Mouse (Mus musculus) heart, adult 8-10 months (tissue): Measurements from ENCODE around the gene Slc17a2. TPM values are rescaled to one million over a fixed set of nuclear protein-coding genes. Genes with fewer than 3 reads are reported as not detected.
"Not testable (repeated sequence)": the region's sequence is repeated elsewhere in the genome, so short reads cannot be mapped to it uniquely, and the experiment has no call there.

Experiments used
- DNase-seq: peaks from one replicate; pipeline ENCODE4 v3.0.0; 2022; ENCODE audit warnings: low spot score
- total RNA-seq, 4 experiments: library from RNA; stranded (reverse); gene quantifications; 2 replicates each; pipeline ENCODE4 v1.2.4; 2022

The Slc17a2 gene
- total RNA-seq, result not detected

DNA sequence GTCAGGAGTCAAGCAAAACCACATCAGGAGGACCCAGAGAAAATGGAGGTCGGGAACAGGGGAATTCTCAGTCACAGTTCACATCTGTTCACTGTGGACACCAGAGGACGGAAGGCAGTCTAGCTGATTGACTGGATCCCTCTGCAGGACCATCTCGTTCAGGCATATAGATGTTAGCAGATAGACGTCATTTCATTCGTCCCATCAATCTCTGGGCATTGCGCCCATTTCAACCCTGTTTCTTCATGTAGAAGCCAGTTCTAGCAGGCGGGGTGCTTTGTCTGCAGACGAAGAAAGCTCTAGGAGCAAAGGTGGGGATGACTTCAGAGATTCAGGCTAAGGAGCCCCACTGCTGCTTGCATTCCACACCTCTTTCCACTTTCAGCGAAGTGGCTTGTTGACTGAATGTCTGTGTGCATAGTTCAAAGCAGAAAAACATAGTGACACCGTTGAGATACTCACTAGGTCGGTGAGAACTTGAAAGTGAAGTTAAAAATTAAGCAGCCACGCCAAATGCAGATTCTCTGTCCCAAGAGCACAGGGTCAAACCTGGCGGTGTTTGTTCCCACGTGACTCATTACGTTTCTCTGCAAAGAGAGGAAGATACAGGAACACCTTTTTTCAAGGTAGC, at the start of gene Slc17a2:
Slc17a2 (plus strand) TSS at position 572 of the 631 bp plus-strand sequence.
- DNase-seq, result no peak

DNA sequence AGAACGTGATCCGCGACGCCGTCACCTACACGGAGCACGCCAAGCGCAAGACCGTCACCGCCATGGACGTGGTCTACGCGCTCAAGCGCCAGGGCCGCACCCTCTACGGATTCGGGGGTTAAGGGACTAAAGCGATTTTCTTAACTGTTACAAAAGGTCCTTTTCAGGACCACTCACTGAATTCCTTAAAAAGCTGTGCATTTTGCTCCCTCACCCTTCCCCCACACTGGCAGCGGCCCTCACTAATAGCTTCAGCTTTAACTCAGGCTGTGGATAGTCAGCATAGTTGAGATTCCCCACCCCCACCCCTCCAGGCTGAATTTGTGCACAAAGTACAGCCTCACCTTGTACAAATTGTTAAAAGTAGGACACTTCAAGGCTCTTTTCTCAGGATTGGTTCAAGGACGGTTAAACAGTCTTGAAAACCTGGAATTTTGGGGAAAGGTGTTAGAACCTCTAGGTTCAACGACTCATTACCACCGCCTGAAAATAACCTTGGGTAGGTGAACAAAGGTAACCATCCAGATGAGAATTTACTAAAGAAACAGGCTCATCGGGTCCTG, 49.5 kb upstream of the Slc17a2 start:
- no peak for DNase-seq

DNA sequence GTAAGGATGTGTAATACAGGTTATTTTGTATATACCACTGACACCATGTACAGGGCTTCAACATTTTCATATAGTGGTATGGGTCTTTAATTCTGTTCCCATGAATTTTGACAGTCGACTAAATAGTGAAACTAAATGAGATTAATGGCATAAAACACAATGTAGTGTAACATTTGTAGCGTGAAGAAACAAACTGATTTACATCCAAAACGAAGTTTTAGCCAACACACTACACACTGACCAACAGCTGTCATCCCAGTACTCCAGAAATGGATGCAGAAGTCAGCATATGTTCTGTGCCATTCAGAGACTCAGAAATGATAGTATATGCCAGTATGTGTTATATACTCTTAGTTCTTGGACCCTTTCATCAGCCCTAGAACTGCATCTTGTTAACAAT, 48.9 kb upstream of the Slc17a2 start:
- no peak for DNase-seq

DNA sequence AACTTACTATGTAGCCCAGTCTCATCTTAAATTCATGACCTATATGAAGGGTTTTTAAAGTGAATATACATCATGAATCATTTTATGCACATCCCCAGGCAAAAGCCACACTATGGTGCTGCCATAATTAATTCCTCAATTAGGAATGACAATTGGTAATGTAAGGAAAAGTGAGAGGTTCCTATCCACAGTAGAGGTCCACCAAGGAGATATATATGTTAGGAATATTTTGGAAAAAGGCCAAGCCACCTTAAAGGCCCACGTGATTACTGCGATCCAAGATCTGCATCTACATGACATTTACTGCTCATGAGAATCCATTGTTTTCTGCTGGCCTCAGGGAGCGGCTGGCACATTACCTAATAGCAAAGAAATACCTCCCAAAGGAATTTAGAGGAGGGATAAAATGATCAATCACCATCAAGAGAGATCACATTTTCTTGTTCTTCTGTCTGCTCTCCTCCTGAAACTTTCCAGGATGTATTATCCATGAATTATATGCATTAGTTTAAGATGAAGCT, 47.5 kb upstream of the Slc17a2 start:
- no peak for DNase-seq

DNA sequence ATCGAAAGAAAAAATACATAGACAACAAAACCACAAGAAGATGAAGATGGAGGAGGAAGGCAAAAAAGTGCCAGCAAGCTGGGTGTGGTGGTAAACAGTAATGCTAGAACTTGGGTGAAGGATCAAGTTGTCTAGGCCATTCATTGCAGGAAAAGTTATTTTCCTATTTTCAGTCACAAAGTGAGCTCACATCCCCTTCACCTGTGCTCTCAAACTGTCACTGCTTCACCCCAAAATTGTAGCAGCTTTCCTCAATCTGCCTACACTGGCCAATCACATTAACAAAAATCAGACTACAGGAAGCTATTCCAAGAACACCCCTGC, 46.9 kb upstream of the Slc17a2 start:
- no peak for DNase-seq

DNA sequence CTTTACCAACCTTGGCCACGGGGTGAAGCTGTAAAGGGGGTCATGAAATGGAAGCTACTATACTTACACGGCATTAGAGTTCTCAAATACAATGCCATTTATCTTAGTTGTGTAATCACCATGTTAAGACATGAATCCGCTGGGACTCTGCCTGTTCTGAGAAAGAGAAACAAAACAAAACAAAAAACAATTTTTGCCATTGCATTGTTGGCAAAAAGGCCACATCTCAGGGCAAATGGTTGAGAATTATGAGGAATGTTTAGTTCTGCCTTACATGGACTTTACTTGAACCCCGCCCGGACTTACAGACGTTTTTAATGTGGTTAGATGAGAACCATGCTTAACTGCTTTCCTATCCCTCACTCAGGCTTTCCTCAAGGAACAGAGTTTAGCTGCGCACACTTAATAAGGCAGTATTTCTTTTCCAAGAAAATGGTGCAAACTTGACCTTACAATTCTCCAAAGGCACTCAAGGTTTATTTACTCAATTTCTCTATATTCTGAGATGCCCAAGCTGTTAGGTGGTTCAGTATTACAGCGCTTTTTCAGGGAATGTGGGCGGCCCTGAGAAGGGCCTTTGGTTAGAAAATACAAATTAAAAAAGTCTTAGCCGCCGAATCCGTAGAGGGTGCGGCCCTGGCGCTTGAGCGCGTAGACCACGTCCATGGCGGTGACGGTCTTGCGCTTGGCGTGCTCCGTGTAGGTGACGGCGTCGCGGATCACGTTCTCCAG, 46.4 kb upstream of the Slc17a2 start:
- no peak for DNase-seq

DNA sequence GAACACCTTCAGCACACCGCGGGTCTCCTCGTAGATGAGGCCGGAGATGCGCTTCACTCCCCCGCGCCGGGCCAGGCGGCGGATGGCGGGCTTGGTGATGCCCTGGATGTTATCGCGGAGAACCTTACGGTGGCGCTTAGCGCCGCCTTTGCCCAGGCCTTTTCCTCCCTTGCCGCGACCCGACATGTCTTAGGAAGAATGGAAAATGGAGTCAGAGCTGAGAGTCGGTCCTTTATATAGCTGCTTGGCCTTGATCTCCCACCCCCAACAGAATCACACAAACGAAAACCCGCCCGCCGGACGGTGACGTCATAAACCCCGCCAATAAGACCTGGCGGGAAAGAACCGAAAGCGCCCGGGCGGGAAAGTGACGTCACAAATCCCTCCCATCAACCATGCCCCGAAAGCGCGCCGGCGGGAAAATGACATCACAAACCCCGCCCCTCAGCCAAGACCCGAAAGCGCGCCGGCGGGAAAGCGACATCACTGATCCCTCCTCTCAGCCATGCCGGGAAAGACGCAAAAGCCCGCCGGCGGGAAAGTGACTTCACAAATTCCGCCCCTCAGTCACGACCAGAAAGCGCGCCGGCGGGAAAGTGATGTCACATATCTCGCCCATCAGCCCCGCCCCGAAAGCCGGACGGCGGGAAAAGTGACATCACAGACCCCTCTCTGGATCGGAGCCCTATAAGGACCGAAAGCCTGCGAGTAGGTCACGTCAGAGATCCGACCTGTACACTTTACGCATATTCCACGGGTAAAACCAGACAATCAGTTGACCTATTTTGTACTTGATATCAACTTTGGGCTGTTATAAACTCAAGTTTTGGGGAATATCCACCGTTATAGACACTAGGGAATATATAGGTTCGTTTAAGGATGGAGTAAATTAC, 45.6 kb upstream of the Slc17a2 start, which contains the start of gene Hist1h4a:
Hist1h4a (minus strand) TSS at position 259 of the 893 bp plus-strand sequence.
- DNase-seq, result peak; percentile 96

DNA sequence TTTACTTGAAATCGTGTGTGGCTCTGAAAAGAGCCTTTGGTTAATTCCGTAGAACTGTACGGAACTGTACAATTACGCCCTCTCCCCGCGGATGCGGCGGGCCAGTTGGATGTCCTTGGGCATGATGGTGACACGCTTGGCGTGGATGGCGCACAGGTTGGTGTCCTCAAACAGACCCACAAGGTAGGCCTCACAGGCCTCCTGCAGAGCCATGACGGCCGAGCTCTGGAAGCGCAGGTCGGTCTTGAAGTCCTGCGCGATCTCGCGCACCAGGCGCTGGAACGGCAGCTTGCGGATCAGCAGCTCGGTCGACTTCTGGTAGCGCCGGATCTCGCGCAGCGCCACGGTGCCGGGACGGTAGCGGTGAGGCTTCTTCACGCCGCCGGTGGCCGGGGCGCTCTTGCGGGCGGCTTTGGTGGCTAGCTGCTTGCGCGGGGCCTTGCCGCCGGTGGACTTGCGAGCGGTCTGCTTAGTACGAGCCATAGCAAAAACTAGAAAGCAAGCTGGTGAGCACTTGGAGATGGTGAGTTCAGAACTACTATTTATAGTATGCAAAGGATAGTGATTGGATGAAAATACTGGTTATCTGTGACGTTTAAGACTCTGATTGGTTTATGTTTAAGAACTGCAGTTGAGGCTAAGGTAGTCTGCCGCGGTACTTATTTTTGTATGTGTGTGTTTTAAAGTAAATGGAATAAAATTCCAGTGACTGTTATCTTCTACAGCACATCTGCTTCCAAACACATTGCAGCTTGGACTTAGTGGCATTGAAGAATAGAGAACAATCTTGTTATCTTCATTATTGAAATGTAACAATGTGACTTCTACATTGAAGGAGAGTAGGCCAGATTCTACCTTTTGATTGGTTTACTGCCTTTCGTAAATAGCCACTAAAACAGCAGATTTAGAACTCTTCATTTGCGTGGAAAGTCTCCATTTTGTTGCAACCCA, 44.6 kb upstream of the Slc17a2 start, which contains the start of gene Hist1h3a:
Hist1h3a (minus strand) TSS at position 516 of the 951 bp plus-strand sequence.
- DNase-seq, result peak; percentile 82

DNA sequence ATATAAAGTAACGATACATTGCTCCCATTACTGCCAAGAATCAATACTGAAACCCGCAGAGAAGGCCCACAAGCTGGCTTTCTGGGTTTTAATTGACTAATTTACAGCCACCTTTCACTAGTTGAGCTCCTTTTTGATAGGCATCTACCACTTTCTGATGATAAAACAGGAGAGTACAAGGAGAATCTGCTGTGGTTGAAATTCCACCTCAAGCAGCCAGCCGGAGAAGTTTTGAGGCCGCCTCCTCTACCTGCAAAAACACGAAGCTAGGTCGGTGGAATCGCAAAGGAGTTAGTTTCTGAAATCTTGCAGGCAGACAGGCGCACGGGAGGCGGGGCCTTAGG, 43.6 kb upstream of the Slc17a2 start:
- DNase-seq, result no peak

DNA sequence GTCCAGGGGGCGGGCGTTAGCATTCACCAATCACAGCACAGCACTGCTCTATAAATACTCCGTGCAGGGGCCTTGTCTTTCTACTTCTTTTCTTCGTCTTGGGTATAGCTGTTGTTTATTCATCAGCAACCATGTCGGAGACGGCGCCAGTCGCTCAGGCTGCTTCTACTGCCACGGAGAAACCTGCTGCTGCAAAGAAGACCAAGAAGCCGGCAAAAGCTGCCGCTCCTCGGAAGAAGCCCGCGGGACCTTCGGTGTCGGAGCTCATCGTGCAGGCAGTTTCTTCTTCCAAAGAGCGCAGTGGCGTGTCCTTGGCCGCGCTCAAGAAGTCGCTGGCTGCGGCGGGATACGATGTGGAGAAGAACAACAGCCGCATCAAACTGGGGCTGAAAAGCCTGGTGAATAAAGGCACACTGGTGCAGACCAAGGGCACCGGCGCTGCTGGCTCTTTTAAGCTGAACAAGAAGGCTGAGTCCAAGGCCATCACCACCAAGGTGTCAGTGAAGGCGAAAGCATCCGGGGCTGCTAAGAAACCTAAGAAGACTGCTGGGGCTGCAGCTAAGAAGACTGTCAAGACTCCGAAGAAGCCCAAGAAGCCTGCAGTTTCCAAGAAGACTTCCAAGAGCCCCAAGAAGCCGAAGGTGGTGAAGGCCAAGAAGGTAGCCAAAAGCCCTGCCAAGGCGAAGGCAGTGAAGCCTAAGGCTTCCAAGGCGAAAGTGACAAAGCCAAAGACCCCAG, 43.0 kb upstream of the Slc17a2 start, which contains the start of gene Hist1h1a:
Hist1h1a (plus strand) TSS at position 81 of the 738 bp plus-strand sequence.
- peak; percentile 76 for DNase-seq

DNA sequence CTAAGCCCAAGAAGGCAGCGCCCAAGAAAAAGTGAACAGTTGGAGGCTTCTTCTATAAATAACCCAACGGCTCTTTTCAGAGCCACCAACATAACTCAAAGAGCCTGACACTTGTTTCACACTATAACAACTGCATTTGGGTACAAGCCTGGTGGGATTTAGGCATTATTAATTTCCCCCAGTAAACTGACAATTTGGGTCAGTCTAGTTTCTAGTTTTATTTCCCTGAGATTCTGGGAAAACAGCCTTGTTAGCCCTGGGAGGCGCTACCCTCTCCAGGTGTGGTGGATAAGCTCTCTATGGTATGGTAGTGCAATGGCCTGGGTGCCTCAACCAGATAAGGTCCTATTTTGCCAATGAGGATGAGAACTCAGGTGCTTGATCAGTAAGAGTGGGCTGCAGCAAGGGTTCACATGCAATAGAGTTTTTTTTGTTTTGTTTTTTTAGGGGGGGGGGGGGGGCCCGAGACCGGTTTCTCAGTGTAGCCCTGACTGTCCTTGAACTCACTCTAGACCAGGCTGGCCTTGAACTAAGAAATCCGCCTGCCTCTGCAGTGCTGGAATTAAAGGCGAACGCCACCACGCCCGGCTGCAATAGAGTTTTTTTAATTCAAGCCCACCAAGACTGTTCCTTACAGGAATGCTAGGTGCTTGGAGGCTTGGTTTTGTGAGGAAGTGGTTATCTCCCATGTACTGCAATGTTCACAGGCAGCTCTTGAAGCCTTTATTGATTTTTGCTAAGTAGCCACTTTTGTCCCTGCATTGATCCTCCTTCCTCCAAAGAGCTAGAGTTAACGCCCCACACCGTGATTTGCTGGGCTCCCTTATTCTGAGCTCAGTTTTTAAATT, 42.2 kb upstream of the Slc17a2 start:
- no peak for DNase-seq

DNA sequence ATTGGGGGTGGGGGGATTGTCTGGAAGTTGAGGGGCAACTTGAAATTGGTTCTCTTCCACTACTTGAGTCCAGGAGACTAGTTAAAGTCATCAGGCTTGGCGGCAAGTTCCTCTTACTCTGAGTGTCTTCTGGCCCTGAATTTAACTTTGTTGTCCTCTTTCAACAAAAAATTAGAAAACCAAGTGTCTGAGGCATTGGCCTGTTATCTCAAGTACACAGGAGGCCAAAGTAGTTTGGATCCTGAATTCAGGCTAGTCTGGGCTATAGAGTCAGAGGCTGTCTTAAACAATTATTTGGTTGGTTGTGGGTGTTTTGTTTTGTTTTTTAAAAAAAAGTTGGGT, 41.6 kb upstream of the Slc17a2 start:
- no peak for DNase-seq

DNA sequence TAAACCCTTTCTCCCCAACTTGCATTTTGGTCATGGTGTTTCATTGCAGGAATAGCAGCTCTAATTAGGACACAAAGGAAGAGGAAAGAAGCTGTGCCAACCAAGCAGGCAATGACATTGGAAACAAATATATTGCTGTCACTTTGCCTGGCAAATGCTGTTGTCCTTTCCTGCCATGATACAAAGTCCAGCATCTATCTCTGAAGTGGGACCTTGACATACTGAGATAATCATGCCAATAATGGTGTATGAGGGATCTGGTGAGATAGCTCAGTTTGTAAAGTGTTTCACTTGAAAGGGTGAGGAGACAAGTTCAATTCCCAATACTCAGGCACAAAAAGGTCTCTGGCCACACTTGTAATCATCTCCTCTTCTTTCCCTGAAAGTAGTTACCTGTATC, 40.0 kb upstream of the Slc17a2 start:
- no peak for DNase-seq

DNA sequence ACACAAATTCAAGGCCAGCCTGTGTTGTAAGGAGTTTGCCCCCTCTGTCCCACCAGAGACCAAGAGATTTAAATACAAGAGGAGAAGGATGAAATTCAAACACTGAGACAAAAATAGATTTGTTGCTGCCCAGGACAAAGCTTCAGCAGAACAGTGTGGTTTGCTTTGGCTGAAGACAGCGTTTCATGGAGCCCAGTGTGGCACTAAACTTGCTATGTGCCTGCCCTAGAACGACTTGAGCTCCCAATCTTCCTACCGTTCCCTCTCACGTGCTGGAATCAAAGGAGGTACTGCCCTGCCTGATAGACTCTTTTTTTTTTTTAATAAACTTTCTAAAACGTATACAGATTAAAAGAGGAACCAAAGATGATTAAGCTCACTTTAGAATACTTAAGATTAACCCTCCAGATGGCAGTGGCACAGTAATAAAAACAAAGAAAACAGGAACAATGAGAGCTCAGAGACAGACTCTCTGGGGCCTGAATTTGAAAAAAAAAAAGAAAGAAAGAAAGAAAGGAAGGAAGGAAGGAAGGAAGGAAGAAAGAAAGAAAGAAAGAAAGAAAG, 37.9 kb upstream of the Slc17a2 start:
- no peak for DNase-seq

DNA sequence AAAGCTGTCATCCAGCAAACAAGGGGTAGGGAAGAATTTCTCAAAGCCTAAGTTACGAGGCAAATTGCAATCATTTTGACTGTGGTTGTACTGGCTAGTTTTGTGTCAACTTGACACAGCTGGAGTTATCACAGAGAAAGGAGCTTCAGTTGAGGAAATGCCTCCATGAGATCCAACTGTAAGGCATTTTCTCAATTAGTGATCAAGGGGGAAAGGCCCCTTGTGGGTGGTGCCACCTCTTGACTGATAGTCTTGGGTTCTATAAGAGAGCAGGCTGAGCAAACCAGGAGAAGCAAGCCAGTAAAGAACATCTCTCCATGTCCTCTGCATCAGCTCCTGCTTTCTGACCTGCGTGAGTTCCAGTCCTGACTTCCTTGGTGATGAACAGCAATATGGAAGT, 37.2 kb upstream of the Slc17a2 start, which contains the start of gene Trim38:
Trim38 (plus strand) TSS at position 301 of the 400 bp plus-strand sequence.
- not testable (repeated sequence) for DNase-seq

DNA sequence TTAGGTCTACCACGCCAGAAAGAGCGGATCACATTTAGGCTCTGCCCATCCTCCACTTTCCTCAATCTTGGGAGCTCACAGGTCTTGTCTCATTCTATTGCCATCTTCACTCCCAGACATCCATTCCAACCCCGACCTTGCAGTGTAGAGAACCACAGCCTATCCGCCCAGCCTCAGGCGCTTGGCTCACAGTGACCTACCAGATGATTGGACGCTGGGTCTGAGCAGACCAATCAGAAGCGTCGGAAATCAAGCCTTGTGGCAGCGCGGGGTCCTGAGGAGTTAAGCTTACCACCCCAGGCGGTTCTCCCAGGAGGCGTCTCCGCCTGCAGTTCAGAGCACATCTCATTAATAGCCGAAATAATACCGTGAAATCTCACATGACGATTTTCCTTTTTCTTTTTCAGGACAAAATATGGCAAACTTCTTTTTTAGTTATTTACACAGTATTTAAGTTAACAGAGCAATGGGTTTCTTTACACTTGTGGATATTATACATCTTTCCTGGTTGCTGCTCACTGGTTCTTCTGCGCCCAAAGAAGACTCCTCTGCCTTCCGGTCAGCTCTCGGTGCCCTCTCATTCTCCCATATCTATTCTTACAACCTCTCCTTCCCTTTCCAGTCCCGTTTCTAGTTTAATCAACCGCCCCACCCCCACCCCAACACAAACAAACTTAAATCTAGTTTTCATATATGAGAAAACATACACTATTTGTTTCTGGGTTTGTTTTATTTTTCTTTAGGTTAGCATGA, 34.1 kb upstream of the Slc17a2 start:
- DNase-seq, result no peak

DNA sequence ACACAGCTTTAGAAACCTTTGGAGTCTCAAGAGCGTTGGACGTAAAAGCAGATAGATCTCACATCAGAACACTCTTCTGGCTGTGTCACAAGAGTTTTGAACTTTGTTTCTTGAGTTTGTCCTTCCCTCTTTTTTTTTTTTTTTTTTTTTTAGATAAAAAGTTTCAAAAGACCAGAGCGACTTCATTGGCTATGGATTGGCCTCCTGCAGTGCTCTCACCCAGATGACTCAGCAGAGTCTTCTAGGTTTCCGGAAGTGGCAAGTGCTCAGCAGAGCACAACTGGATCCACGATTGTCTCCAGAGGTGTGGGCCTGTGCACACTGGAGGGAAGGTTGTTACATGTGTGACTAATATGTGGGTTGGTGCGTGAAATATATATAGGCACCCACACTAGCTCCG, 28.5 kb upstream of the Slc17a2 start:
- no peak for DNase-seq

DNA sequence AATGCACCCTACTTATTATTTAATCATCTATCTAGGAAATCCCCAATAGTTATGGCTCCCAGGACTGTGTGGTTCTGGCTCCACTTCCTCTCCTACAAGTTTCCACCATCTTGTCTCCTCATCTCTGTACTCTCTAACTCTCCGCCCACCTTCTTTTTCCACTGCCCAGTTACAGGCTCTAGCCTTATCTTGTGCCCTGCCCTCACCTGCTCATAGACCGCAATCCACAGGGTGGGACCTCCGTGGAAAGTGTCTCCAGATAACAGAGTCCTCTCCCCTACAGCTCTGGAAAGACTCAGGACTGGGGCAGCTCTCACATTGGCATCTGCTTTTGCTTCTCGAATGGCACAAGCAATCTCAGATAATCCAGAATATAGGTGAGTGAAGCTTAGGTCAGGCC, 27.8 kb upstream of the Slc17a2 start:
- DNase-seq, result no peak
